Mouse (Mus musculus): ENCODE results near the gene Gm17535. TPM values are rescaled to one million over a fixed set of nuclear protein-coding genes. Genes with fewer than 3 reads are reported as not detected.

Gene Gm17535
- polyA plus RNA-seq (2017; shearing (Covaris generic)), result 1.6 TPM

GRCm38 (mm10) chr9:3034299-3034698 is at the start of gene Gm17535:
Gene Gm17535, plus strand, starts transcription at chr9:3034599.

GRCm38 (mm10) chr9:3000445-3000972 is 33.9 kb upstream of the Gm17535 start, which contains the start of gene Gm10722:
Gene Gm10722, plus strand, starts transcription at chr9:3000922.

GRCm38 (mm10) chr9:3002794-3003396 is 31.5 kb upstream of the Gm17535 start, which contains the start of gene Gm11168:
Gene Gm11168, plus strand, starts transcription at chr9:3003346.

GRCm38 (mm10) chr9:3012733-3013279 is 21.6 kb upstream of the Gm17535 start, which contains the start of gene Gm10721:
Gene Gm10721, plus strand, starts transcription at chr9:3013140.

GRCm38 (mm10) chr9:3015354-3015753 is 19.0 kb upstream of the Gm17535 start, which contains the start of gene Gm10720:
Gene Gm10720, plus strand, starts transcription at chr9:3015654.

GRCm38 (mm10) chr9:3017108-3017507 is 17.3 kb upstream of the Gm17535 start, which contains the start of gene Gm10719:
Gene Gm10719, plus strand, starts transcription at chr9:3017408.

GRCm38 (mm10) chr9:3023312-3023984 is 11.0 kb upstream of the Gm17535 start, which contains the start of gene Gm10718:
Gene Gm10718, plus strand, starts transcription at chr9:3023547.

GRCm38 (mm10) chr9:3024912-3025467 is 9.4 kb upstream of the Gm17535 start, which contains the start of gene Gm10717:
Gene Gm10717, plus strand, starts transcription at chr9:3025417.

GRCm38 (mm10) chr9:3036577-3036976 is 2.2 kb downstream of the Gm17535 start, which contains the start of gene Gm10715:
Gene Gm10715, plus strand, starts transcription at chr9:3036877.

Other genes with a start within 250 kb of the Gm17535 start
- gene Gm10722, start 33.7 kb upstream of the Gm17535 start, polyA plus RNA-seq (2017; shearing (Covaris generic)), result 2.8 TPM
- 9.9 TPM for gene Gm11168, start 31.3 kb upstream of the Gm17535 start, polyA plus RNA-seq (2017; shearing (Covaris generic))
- not detected for gene Gm10721, start 21.5 kb upstream of the Gm17535 start, polyA plus RNA-seq (2017; shearing (Covaris generic))
- gene Gm10720, start 18.9 kb upstream of the Gm17535 start, polyA plus RNA-seq (2017; shearing (Covaris generic)), result 1.8 TPM
- 8.2 TPM for gene Gm10719, start 17.2 kb upstream of the Gm17535 start, polyA plus RNA-seq (2017; shearing (Covaris generic))
- 11.5 TPM for gene Gm10718, start 11.1 kb upstream of the Gm17535 start, polyA plus RNA-seq (2017; shearing (Covaris generic))
- gene Gm10717, start 9.2 kb upstream of the Gm17535 start, polyA plus RNA-seq (2017; shearing (Covaris generic)), result 30.1 TPM
- gene Gm10715, start 2.3 kb downstream of the Gm17535 start, polyA plus RNA-seq (2017; shearing (Covaris generic)), result not detected

Measured in effector memory CD4-positive, alpha-beta T cell, adult 7 months (primary cell).